Mouse (Mus musculus) cerebellum, postnatal 14 days (tissue): ENCODE measurements around the gene Mfng.
A peak's percentile ranks its signal among the peaks of the same experiment; 100 is the strongest.

ENCODE experiments used
- DNase-seq, 2 experiments: peaks; one replicate each; pipeline ENCODE4 v3.0.0; 2021; ENCODE audit warnings: mixed read lengths in 2 of 2

The Mfng gene

GRCm38 (mm10) chr15:78712335-78713258 is 60.7 kb downstream of the Mfng start:
- DNase-seq = peak in 1 of 2 experiments; percentile 32

GRCm38 (mm10) chr15:78711935-78712334 is 61.3 kb downstream of the Mfng start:
- no peak for DNase-seq

DNA sequence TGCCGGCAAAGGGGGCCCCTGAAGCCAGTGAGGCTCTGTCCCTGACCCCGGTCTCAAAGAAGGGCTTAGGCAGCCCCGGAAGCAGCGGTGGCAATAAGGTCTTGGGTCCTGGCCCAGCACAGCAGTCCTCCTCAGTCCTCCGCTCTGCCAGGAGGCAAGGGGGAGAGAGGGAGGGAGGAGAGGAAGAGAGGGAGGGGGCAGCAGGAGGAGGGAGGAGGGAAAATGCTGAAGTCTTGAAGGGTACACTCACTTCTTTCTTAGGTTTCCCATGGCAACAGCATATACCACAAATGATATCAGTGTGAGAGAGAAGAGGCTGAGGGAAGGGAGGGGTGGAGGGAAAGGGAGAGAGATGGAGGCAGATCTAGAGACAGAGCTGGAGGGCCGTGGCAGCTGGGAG is 62.6 kb downstream of the Mfng start:
- DNase-seq = no peak

- peak; percentile 23 to 60 for DNase-seq
Observed at GRCm38 (mm10) chr15:78709767-78710166, 63.5 kb downstream of the Mfng start.

DNA sequence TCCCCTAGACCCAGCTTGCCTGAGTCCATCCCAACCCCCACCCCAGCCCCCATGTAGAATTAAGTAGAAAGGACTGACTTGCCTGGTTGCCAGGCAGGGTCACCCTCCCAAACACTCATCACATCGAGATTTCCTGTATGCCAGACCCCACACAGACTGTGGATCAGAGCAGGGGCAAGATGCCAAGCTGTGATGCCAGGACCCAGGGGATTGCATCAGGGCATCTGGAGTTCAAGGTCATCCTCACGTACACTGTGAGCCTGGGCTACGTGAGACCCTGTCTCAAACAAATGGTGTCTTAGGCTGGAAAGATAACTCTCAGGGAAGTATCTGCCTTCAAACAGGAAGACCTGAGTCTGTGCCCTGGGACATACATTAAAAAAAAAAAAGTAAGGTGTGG is 66.6 kb downstream of the Mfng start:
- no peak for DNase-seq
